Mouse (Mus musculus): Measurements from ENCODE around the gene Efl1.

Efl1 gene

GRCm38 (mm10) chr7:82648353-82649080 is at the start of gene Efl1, which contains the start of gene Saxo2:
TSS of gene Efl1 (plus strand) at chr7:82648614.
TSS of gene Saxo2 (minus strand) at chr7:82648528.
- DNase-seq (ENCODE audit: low spot score in 2 of 2) = peak; percentile 87 to 98

- DNase-seq (ENCODE audit: low spot score in 2 of 2) = no peak
Observed at GRCm38 (mm10) chr7:82602008-82602407, 46.4 kb upstream of the Efl1 start.

- DNase-seq (ENCODE audit: low spot score in 2 of 2) = no peak
Observed at GRCm38 (mm10) chr7:82605425-82605824, 43.0 kb upstream of the Efl1 start.

GRCm38 (mm10) chr7:82609629-82610028 is 38.8 kb upstream of the Efl1 start:
- DNase-seq (ENCODE audit: low spot score in 2 of 2) = no peak

GRCm38 (mm10) chr7:82625342-82625741 is 23.1 kb upstream of the Efl1 start:
- peak; percentile 12 to 68 for DNase-seq (ENCODE audit: low spot score in 2 of 2)

- no peak for DNase-seq (ENCODE audit: low spot score in 2 of 2)
Observed at GRCm38 (mm10) chr7:82647183-82647582, 1.2 kb upstream of the Efl1 start.

GRCm38 (mm10) chr7:82647909-82648308 is 505 bp upstream of the Efl1 start:
- no peak for DNase-seq (ENCODE audit: low spot score in 2 of 2)

- DNase-seq (ENCODE audit: low spot score in 2 of 2) = peak in 1 of 2 experiments; percentile 15
Observed at GRCm38 (mm10) chr7:82649081-82649445, 649 bp downstream of the Efl1 start.

GRCm38 (mm10) chr7:82664604-82665003 is 16.2 kb downstream of the Efl1 start:
- DNase-seq (ENCODE audit: low spot score in 2 of 2) = no peak

GRCm38 (mm10) chr7:82676001-82676400 is 27.6 kb downstream of the Efl1 start:
- no peak for DNase-seq (ENCODE audit: low spot score in 2 of 2)

GRCm38 (mm10) chr7:82676834-82677233 is 28.4 kb downstream of the Efl1 start:
- DNase-seq (ENCODE audit: low spot score in 2 of 2) = no peak

- no peak for DNase-seq (ENCODE audit: low spot score in 2 of 2)
Observed at GRCm38 (mm10) chr7:82679901-82680300, 31.5 kb downstream of the Efl1 start.

GRCm38 (mm10) chr7:82688736-82689135 is 40.3 kb downstream of the Efl1 start:
- DNase-seq (ENCODE audit: low spot score in 2 of 2) = peak in 1 of 2 experiments; percentile 19

- DNase-seq (ENCODE audit: low spot score in 2 of 2) = no peak
Observed at GRCm38 (mm10) chr7:82691021-82691738, 42.8 kb downstream of the Efl1 start.

- DNase-seq (ENCODE audit: low spot score in 2 of 2) = no peak
Observed at GRCm38 (mm10) chr7:82697668-82698067, 49.3 kb downstream of the Efl1 start.

GRCm38 (mm10) chr7:82698968-82699367 is 50.6 kb downstream of the Efl1 start:
- DNase-seq (ENCODE audit: low spot score in 2 of 2) = no peak

- no peak for DNase-seq (ENCODE audit: low spot score in 2 of 2)
Observed at GRCm38 (mm10) chr7:82702384-82703343, 54.2 kb downstream of the Efl1 start.

GRCm38 (mm10) chr7:82709172-82709571 is 60.8 kb downstream of the Efl1 start:
- no peak for DNase-seq (ENCODE audit: low spot score in 2 of 2)

- DNase-seq (ENCODE audit: low spot score in 2 of 2) = peak in 1 of 2 experiments; percentile 26
Observed at GRCm38 (mm10) chr7:82715210-82715911, 66.9 kb downstream of the Efl1 start.

- no peak for DNase-seq (ENCODE audit: low spot score in 2 of 2)
Observed at GRCm38 (mm10) chr7:82715912-82716601, 67.6 kb downstream of the Efl1 start.

GRCm38 (mm10) chr7:82719285-82719684 is 70.9 kb downstream of the Efl1 start:
- no peak for DNase-seq (ENCODE audit: low spot score in 2 of 2)

Measured in spleen, postnatal 10 days (tissue).